Mouse (Mus musculus): Measurements from ENCODE around the gene Cdkl1. TPM values are rescaled to one million over a fixed set of nuclear protein-coding genes. Genes with fewer than 3 reads are reported as not detected.
A peak's percentile ranks its signal among the peaks of the same experiment; 100 is the strongest.

Cdkl1 gene
- not detected for polyA plus RNA-seq (2017; shearing (Covaris generic))

DNA sequence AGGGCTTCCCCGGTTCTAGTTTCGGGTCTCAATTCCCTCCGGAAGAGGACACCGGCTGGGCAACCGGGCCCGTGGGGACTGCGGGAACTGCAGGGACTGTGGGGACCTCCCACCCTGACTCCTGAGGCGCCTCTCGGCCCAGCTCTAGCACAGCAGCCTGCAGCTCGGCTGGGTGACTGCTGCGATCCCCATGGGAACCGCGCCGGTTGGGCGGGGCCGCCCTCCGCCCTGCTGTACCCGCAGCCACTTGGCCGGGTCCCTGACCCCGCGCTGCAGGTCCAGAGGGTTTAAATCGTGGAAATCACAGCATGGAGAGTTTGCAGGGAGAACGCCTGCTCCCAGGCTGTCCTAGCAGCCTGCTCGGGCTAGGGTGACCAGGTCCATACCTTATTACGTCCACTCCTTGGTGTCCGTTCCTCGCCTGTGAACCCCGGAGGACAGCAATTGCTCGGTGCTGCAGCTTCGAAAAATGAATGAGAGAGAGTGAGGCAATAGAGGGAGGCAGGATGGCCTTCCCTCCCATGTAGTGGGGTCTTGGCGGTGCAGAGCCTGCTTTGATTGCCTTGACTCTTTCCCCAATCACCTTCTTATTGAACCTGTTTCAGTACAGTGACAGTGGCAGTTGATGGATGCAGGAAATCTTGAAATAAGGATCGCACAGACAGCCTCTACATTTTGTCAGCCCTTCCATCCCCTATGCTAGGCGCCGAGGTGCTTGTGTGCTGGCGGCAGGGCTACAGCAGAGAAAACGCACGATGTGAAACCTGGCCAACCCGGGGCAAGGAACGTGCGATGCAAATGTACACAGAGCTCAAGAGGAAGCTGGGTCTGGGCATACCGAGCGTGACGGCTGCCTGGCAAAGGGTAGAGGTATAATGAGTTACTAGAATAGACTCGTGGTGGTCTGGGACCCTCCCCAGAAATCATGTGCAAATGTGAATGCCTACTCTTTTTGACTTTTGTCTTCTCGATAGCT is at the start of gene Cdkl1:
TSS of gene Cdkl1 (minus strand) at position 738 of the 976 bp plus-strand sequence.
- ATAC-seq: peak; percentile 79

DNA sequence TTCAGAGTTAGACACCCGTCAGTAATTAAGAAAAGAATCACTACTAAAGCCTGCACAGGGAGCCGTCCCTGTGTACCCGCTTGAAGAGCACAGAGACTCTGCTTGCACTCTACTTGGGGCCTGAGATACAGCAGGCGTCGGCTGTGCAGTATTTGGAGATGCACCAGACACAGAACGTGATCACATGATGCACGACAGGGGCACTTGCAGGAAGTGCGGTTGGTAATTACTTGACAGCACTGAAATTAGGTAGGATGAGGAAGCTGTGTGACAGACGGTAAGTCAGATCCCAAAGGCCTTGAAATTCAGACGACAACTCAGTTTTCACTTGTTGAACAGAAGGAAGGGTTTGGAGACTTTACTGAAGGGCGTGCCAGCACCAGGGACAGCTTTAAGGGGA is 47.3 kb upstream of the Cdkl1 start:
- ATAC-seq: peak; percentile 92

DNA sequence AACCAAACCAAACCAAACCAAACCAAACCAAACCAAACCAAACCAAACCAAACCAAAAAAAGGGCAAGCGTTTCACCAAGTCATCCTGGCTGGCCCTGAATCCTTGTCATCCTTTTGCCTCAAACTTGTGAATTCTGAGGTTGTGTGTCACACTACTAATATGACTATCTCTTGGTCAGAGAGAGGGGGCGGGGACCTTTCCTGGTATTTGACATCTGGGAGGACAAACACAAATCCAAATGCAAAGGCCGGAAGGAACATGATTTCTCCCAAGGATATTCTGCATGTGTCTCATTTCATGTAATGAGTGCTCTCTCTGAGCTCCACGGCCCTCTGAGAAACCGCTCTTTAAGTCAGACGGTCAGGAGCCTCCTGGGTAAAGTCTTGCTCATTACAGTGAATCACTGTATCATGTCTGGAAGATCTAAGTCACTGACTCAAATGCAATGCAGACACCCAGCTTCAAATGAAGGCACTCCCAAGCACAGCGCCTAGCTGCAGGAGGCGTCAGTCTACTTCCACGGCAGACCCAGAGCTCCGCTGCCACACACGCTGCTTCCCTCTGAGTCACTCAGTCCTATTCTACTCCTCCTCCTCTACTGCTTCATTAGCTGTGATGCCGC is 43.0 kb upstream of the Cdkl1 start:
- ATAC-seq: no peak

GRCm38 (mm10) chr12:69831239-69831910 is 40.3 kb upstream of the Cdkl1 start:
- no peak for ATAC-seq

DNA sequence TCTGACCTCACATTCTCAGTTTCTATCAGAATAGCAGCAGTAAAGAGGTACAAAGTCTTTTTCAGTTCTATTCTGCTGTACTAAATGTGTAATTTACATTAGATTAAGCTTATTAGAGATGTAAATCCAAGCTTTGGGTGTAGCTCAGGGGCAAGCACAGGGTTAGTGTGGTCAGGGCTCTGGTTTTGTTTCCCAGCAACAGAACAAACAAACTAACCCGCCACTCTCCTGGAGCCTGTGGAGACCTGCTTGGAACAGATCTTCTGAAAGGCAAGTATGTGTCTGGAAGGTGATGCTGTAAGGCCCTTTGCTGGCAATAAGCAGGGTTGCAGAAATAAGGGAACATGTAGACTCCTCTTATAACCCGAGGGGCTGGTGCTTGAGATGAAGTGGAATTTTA is 37.1 kb upstream of the Cdkl1 start:
- no peak for ATAC-seq

DNA sequence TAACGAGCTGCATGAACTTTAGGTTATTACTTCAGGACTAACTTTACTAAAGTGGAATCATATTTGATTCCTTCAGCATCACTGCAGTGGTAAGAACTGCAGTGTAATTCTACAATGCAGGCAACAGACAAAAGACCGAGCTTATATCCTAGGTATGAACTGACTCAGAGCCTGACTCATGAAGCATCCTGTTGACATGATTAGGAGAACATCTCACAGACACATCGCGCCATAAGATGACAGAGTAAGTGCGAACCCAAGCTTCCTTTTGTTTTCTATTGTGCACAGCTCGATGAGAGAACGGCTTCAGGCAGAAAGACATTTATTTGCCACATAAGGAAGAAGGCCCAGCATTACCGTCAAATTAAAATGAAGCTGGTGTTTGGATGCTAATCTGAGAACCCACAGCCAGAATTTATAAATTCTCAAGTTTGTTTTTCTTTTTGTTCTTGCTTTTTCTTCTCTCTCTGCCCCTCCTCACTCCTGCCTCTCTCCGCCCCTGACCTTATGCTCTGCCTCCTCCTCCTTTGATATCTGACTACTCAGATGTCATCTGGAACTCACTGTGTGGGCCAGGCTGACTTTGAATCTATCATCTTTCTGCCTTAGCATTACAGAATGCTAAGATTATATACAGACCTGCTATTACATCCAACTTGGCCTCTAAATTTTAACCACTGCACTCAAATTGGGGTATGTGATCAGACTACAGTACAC is 34.0 kb upstream of the Cdkl1 start:
- ATAC-seq: peak; percentile 93

GRCm38 (mm10) chr12:69814272-69814671 is 23.2 kb upstream of the Cdkl1 start:
- ATAC-seq: no peak

DNA sequence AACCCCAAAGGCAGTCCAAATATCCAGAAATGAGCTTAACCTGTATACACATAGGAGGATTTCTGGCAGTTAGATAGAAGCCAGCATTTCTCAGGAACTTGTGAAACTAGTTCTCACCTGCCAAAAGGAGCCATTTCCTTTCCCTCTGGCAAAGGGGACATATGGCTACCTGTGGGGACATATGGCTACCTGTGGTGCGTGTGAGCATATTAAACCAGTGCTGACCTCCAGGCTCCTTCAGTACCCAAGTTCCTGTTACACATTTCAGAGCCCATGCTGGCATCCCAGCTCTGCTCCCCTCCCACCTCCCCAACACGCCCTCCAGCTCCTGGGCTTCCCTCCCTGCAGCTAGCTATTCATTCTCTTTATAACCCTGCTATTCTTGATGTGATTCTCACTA is 22.5 kb upstream of the Cdkl1 start:
- no peak for ATAC-seq

GRCm38 (mm10) chr12:69812986-69813385 is 21.9 kb upstream of the Cdkl1 start:
- ATAC-seq: no peak

DNA sequence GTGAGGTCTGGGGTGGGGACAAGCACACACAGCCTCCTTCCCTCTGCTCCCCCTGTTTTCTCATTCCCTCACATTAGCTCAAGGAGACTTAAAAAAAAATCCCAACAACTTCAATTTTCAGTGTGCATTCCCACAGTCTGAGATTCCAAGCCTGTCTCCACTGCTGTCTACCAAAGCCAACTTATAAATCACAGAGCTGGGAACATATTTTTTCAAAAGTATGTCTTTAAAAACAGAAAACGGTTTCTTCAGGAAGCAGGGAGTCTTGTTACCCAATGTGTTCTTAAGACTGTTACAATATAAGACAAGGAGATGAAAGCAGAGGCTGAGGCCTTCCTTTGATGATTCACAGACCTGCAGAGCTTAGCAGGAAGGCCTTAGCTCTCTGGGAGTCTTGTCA is 20.9 kb upstream of the Cdkl1 start:
- no peak for ATAC-seq

- no peak for ATAC-seq
Measured at GRCm38 (mm10) chr12:69809439-69809838, 18.4 kb upstream of the Cdkl1 start.

GRCm38 (mm10) chr12:69807399-69807985 is 16.4 kb upstream of the Cdkl1 start:
- no peak for ATAC-seq

GRCm38 (mm10) chr12:69805148-69805547 is 14.1 kb upstream of the Cdkl1 start:
- no peak for ATAC-seq

- no peak for ATAC-seq
Measured at GRCm38 (mm10) chr12:69804393-69805070, 13.5 kb upstream of the Cdkl1 start.

- ATAC-seq: no peak
Measured at GRCm38 (mm10) chr12:69803196-69803595, 12.1 kb upstream of the Cdkl1 start.

- no peak for ATAC-seq
Measured at GRCm38 (mm10) chr12:69800586-69800985, 9.5 kb upstream of the Cdkl1 start.

DNA sequence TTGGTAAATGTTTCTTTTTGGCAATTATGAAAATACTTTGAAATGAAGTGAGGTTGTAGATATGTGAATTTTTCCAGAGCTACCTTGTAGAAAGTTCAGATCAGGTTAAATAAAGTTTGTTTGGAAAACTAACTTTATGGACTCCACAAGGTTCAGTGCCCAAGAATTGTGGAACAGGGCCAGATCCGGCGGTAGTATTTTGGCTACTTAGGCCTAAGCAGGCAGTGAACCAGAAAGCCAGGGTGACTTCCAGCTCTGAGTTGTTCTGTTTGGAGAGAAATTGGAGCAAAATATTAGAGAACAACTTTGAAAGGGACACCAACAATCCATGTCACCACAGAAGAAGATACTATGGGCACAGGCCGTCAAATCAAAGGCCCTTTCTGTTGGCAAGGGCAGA is 5.2 kb upstream of the Cdkl1 start:
- no peak for ATAC-seq

DNA sequence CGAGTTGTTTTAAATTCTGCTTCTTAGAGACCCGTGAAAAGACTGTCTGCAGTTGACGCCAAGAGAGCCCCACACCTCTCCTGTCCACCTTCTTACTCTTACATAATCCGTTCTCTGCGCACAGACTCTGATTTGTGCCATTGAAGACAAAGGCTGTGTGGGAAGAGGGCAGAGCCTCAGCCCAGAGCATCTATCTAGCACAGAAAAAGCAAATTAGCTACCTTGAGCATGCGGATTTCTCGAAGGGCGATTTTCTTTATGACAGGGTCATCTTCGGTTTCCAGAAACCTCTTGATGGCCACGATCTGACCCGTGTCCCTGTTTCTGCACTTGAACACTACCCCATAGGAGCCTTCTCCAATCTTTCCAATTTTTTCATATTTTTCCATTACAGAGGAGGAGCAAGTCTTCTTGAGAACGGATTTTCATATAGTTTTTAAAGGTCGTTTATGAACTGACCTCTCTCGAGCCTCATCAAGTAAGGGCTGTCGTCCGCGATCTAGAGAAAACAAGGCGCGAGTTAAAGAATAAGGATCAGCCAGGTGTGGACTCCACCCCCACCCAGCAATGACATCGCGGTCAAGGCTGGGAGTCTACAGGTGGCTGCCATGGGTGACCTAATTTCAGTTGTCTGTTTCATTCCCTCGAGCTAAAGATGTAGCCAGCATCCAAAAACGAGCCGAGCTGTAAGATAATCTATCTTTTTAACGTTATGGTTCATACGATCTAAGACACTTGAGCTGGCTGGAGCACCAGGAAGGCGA is 1.1 kb downstream of the Cdkl1 start:
- ATAC-seq: no peak

DNA sequence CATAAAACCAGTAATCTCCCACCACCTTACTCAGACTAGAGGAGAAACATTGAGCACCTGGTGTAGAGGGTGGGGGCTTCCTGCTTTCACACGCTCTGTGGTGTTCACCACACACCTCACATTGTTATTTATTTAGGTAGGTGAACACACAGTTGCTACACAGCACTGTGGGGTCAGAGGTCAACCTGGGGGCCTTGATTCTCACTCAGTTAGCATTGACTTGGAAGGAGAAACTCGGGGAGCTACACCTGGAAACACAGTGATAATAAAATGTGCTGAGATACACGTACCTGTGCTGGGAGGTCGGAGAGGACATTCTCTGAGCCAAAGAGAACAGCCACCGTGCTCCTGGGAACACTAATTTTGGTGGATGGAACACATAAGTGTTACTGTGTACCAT is 2.7 kb downstream of the Cdkl1 start:
- ATAC-seq: no peak

DNA sequence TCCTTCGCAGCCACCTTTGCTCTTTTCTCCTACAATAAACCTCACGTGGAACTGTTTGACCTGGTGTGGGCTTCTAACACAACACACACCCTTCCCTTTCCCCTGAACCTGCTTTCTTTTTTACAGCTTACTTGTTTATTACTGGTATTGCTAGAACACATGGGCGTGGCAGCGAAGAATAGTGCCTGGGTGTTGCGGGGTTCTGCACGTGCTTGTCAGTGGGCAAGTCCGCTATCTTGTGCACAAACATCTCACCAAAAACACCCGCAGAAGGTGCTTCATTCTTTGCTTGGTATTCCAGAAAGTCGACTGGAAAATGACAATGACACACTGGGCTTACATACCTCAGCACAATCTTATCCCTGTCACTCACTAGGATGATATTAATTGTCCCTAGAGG is 5.6 kb downstream of the Cdkl1 start:
- no peak for ATAC-seq

All from CD4-positive, CD25-positive, alpha-beta regulatory T cell, adult 4 months (primary cell).